Mouse (Mus musculus) ovary, postnatal 36 days (tissue): ENCODE data around the gene Kcnk3.
A peak's percentile ranks its signal among the peaks of the same experiment; 100 is the strongest.

ENCODE experiments used
- DNase-seq: peaks from one replicate; pipeline ENCODE4 v3.0.0; 2022; ENCODE audit warnings: low spot score, mixed read lengths

Gene Kcnk3

DNA sequence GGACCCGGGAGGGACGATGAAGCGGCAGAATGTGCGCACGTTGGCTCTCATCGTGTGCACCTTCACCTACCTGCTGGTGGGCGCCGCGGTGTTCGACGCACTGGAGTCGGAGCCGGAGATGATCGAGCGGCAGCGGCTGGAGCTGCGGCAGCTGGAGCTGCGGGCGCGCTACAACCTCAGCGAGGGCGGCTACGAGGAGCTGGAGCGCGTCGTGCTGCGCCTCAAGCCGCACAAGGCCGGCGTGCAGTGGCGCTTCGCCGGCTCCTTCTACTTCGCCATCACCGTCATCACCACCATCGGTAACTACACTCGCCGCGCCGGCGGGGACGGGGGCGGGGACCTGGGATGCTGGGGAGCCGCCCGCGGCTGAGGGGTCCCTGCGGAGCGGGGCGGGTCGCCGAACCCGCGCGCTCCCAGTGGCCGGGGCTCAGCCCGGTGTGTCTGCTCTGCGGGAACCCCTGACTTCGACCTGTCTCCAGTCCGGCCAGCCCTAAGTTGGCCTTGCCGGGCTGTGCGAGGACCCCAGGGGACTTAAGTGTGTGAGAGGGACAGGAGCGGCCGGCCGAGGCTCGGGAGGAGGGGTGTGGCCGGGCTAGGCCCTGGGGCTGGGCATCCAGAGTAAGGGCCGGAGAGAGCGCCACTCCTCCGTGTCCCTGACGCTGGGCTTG lies 465 bp downstream of the Kcnk3 start:
- peak; percentile 45 for DNase-seq

- DNase-seq: no peak
These were observed 1.1 kb downstream of the Kcnk3 start for GRCm38 (mm10) chr5:30589069-30589468.

GRCm38 (mm10) chr5:30589546-30589945 lies 1.6 kb downstream of the Kcnk3 start:
- DNase-seq: no peak

DNA sequence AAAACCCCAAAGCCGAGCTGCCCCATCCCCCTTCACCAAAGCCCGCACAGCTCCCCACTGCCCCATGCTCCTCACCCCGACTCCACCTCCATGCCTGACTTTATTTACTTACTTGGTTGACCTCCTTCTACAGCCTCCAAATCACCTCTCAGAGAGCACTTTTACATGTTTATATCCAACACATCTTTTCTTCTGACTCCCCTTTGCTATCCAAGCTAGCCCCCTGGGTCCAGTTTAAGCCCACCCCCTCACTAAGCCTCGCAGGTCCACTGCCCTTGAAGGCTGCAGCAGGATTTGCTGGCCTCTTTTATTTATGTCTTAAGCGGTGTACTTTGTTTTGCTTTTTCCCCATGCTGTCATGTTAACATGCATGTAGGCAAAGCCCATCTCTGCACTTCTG lies 2.3 kb downstream of the Kcnk3 start:
- no peak for DNase-seq

DNA sequence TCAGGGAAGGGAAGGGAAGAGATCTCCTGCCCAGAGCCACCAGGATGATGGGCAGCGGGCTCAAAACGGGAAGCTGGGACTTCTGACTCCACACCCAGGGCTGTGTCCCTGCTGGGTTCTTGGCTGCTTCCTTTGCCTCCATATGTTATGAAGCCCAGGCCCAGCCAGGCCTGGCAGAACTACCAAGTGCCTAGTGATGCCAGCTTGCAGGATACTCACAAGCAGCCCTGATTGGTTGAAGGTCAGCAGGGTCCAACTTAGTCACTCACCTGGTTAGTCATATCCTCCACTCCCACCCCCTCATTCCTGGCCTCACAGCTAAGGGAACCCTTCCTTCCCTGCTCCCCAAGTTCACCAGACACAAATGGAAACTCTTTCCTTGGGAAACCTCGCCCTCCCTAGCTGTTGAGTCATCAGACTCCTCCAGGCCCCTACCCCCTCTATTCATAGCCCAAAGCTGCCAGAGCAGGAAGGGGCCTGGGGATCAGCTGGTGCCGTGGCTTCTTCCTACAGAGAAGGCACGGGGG lies 3.3 kb downstream of the Kcnk3 start:
- no peak for DNase-seq

DNA sequence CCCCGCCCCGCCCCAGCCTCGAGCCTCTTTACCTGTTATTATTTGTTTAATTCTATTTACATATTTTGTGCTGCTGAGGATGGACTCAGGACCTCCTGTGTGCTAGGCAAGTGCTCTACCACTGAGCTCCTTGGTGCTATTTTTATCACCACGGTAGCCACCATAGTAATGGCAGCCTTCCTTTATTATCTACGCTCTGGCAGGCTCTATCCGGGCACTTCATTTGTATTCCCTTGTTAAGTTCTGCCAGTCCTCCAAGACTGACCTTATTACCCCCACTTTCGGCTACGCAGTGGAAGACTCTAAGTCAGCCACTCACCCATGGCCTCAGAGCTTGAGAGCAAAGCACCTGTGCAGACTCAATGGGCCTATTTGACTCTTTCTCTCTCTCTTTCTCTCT lies 3.8 kb downstream of the Kcnk3 start:
- no peak for DNase-seq

GRCm38 (mm10) chr5:30592279-30592980 lies 4.5 kb downstream of the Kcnk3 start:
- DNase-seq: no peak

- DNase-seq: no peak
These were observed 5.4 kb downstream of the Kcnk3 start for GRCm38 (mm10) chr5:30593360-30593759.

- no peak for DNase-seq
These were observed 6.0 kb downstream of the Kcnk3 start for GRCm38 (mm10) chr5:30593811-30594504.

GRCm38 (mm10) chr5:30594953-30595560 lies 7.1 kb downstream of the Kcnk3 start:
- no peak for DNase-seq

DNA sequence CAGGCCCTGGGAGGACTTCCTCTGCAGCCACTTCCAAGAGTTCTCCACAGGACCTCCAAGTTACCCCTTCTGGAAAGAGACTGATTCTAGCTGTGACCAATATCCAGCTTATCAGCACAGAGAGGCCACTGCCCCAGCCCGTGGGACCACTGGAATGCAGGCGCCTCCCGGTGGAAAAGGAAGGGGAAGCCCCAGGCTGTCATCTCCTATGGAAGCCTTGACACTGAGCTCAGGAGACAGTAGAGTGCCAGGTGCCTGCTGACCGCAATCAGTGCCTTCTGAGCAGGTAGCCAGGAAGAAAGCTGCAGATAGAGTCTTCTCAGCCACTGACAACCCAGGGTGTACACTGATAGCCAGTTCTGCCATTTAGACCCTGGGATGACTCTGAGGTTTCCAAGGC lies 13.4 kb downstream of the Kcnk3 start:
- DNase-seq: no peak

DNA sequence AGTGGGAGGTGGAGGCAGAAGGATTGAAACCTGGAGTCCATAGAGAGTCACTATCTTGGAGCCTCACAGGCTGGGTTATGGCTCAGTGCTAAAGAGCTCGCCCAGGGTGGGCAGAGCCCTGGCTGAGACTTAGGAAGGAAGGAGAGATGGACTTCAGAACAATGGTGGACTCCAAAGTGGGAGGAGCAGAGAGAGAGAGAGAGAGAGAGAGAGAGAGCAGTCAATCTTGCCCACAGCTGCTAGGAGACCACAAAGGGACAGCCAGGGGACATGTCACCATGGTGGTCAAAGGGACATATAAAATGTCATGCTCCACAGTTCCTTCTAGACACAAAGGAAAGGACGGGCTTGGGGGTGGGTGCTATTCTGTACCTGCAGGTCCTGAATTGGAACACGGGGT lies 15.3 kb downstream of the Kcnk3 start:
- no peak for DNase-seq

DNA sequence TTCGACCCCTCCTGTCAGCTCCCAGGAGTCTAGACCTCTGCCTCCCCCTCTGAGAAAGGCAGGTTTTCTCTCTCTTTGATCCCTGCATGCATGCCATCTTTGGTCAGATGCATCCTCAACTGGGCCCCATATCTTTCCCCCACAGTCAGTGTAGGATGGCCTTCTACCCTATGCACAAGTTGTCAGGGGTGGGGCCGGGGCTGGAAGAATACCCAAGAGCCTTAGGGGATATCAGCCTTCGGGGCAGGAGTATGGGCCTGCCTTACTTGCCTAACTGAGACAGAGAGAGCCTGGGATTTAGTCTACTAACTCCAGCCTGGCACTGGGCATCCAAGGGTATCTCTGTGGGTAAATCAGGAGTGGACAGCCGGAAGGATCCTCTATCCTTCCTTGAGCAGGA lies 16.0 kb downstream of the Kcnk3 start:
- DNase-seq: no peak

DNA sequence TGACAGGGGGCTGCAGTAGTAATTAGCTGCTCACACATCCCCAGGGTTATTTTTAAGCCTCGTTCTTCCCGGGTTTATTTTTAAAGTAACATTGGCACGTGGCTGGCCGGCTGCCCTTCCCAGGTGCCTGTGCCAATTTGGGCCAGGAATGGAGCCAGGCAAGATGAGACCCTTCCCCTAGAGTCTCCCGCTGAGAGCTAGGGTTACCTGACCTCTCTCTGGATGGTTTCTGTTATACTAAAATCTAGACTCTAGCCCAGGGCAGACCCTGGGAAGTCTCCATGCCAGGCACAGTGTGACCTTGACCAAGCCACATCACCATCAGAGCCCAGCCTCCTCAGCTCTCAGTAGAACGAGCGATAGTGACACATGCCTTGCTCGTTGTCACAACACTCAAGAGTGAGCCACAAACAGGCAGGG lies 16.8 kb downstream of the Kcnk3 start:
- no peak for DNase-seq

GRCm38 (mm10) chr5:30605649-30606048 lies 17.7 kb downstream of the Kcnk3 start:
- no peak for DNase-seq

GRCm38 (mm10) chr5:30606424-30607073 lies 18.6 kb downstream of the Kcnk3 start:
- no peak for DNase-seq

GRCm38 (mm10) chr5:30609094-30609493 lies 21.1 kb downstream of the Kcnk3 start:
- DNase-seq: no peak

- no peak for DNase-seq
These were observed 22.1 kb downstream of the Kcnk3 start for GRCm38 (mm10) chr5:30609918-30610645.

DNA sequence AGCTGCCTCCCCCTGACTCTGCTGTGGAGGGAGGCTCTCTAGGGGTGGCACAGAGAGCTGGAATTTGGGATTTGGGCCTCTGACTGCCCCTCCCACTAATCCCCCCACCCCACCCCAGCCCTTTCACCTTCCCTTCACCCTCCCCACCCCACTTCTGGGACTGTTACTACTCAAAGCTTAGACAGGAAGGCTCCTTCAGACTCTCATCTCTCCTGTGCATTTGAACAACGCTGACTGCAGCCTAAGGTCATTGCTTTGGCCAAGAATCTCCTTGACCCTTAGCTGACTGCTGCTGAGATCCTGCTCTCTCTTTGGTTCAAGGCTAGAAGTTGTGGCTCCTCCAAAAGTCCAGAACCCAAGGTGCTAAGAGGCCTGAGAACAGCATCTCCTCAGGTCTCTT lies 23.1 kb downstream of the Kcnk3 start:
- no peak for DNase-seq

DNA sequence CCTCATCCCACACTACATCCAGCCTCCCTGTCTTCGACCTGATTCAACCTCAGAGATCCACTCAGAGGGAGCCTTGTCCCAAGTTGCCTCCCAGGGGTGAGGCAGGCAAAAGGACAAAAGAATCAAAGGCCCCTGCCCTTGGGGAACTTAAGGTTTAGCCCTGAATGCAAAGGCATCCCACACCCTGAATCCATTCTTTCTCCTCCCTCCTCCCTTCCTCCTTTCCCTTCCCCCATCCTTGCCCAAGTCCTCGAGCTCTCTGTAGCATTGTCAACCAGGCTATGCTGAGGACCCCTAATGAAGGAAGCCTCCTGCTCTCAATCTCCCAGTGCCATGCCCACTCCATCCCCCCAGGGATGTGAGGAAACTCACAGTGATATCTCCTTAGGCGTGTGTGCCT lies 23.7 kb downstream of the Kcnk3 start:
- no peak for DNase-seq

- DNase-seq: no peak
These were observed 24.6 kb downstream of the Kcnk3 start for GRCm38 (mm10) chr5:30612575-30612974.
